Mouse (Mus musculus) ovary, adult 10 weeks (tissue): ENCODE measurements around the gene Sgpl1. TPM values are rescaled to one million over a fixed set of nuclear protein-coding genes. Genes with fewer than 3 reads are reported as not detected.

Experiments used
- polyA plus RNA-seq: library from polyadenylated mRNA; stranded (reverse); fragments of 350-450 nt; fragmentation: Illumina TruSeq; extraction: RNeasy Lipid Tissue Mini Kit (QIAGEN cat#74804); gene quantifications from one replicate; pipeline ENCODE4 v1.2.3, GENCODE M21; 2014

The Sgpl1 gene
- polyA plus RNA-seq = 90.9 TPM

GRCm38 (mm10) chr10:61147157-61148040 is at the start of gene Sgpl1:
TSS of gene Sgpl1 (minus strand) at chr10:61147703.

DNA sequence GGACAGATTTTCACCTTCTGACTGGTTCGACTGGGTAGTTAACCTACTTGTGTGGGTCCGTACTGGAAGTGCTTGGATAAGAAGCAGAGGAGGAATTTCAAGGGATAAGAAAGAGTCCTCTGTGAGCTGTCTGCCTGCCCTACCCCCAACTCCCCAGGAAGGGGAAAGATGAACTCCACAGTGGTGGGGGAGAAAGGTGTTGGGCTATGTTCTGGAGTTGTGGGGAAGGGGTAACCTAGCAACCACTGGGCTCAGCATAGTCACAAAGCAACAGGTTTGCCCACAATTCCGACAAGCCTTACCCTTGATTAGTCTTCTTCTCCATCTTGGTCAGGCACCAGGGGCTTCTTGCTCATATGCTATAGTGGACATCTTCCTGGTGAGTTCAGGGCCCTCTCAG is 24.2 kb upstream of the Sgpl1 start, which contains the start of gene Tbata:
Gene Tbata, plus strand, starts transcription at position 301 of the 400 bp plus-strand sequence.

GRCm38 (mm10) chr10:61089170-61090142 is 58.0 kb downstream of the Sgpl1 start, which contains the start of gene Pcbd1:
TSS of gene Pcbd1 (plus strand) at chr10:61089331.

Other genes starting within 250 kb of the Sgpl1 start
- gene Pcbd1, start 58.4 kb downstream of the Sgpl1 start, polyA plus RNA-seq = 27.3 TPM
- not detected for gene Tbata, start 24.3 kb upstream of the Sgpl1 start, polyA plus RNA-seq
- not detected for gene Adamts14, start 125.7 kb upstream of the Sgpl1 start, polyA plus RNA-seq
- not detected for gene Prf1, start 150.1 kb upstream of the Sgpl1 start, polyA plus RNA-seq
- gene Pald1, start 235.8 kb upstream of the Sgpl1 start, polyA plus RNA-seq = 2.9 TPM